Mouse (Mus musculus): Measurements from ENCODE around the gene Gm28308. TPM values are rescaled to one million over a fixed set of nuclear protein-coding genes. Genes with fewer than 3 reads are reported as not detected.

Gene Gm28308
- total and polyA plus RNA-seq, 3 experiments: 1.0 to 1.9 TPM; not detected in 1

GRCm38 (mm10) chr6:52232568-52232965 is 19.4 kb upstream of the Gm28308 start:
- DNase-seq: no peak

GRCm38 (mm10) chr6:52231885-52232567 is 18.9 kb upstream of the Gm28308 start:
- DNase-seq: no peak

- no peak for DNase-seq
Observed at GRCm38 (mm10) chr6:52230516-52231165, 17.5 kb upstream of the Gm28308 start, which contains the start of gene Hoxa9. TSS of gene Hoxa9 (minus strand) at chr6:52231089.

- DNase-seq: no peak
Observed at GRCm38 (mm10) chr6:52229558-52230416, 16.6 kb upstream of the Gm28308 start.

DNA sequence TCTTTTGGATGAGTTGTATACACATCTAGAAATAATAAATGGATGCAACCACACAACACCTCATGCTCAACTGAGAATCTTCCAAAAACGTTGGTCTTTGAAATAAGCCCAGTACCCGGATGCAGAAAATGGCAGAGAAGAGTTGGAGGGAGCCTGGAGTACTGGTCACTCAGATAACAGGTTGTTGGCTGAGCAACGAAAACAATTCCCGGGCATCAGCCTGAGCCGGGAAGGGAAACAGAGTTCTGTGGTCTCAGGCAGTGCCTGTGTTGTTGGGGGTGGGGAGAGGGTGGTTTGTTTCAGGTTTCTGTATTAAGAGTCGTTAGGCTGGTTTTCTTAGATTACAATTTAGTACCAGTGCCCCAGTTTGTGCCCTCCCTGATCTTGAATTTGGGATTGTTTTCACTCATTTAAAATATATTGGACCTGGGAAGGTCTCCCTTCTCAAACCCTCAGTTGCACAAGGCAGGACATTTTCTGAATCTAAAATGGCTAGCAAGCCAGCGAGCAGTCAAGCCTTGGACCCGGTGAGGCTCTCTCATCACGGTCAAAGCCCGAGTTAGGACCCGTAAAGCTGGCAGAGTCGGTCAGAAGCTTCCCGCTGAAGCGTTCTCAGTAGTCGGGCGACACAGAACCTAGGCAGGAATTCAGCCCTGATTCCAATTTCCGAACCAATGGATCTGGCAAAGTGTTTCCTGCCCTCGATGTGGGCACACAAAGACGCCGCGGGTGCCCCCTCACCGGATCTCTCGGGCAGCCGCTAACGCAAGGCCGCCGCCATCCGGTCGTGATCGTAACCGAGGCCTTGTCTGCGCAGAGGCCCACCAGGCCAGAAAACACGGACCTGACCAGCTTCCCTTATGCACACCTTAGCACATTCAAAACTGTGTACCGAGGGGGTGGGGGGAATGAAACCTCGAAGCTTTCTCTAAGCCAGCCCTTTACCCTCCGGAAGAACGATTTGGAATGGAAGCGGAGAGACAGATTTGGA is 15.6 kb upstream of the Gm28308 start:
- no peak for DNase-seq

GRCm38 (mm10) chr6:52227470-52228222 is 14.5 kb upstream of the Gm28308 start:
- no peak for DNase-seq

- DNase-seq: no peak
Observed at GRCm38 (mm10) chr6:52226569-52227257, 13.6 kb upstream of the Gm28308 start.

- DNase-seq: peak; percentile 62
Observed at GRCm38 (mm10) chr6:52225612-52226568, 12.8 kb upstream of the Gm28308 start.

DNA sequence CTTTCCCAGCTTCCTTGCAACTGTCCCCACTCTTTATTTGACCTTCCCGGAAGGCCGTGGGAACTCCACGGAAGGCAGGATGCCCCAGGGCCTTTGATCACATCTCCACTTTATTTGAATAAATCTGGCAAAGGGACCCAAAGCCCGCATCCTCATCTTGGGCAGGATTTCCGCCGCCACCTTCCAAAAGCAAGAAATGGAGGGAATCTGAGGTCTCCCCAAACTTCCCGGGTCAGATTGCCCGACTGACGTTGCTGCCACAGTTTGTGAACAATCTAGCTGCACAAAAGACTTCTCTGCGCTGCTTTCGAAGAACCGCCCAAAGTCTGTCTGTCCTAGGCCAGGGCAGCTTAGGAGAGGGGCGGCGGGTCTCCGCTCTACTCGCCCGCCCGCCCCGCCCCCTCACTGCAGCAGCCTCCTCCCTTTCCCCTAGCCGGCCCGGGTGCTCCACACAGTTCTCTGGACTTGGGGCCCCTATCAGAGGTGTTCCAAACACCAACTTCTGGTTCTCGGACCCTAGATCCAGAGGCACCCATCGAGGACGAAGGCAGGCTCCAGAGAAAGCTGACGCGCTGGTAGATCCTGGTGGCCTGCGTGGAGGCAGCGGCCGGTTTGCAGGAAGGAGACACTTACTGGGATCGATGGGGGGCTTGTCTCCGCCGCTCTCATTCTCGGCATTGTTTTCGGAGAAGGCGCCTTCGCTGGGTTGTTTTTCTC is 11.9 kb upstream of the Gm28308 start:
- no peak for DNase-seq

- DNase-seq: no peak
Observed at GRCm38 (mm10) chr6:52223939-52224760, 11.0 kb upstream of the Gm28308 start.

- no peak for DNase-seq
Observed at GRCm38 (mm10) chr6:52222729-52223128, 9.6 kb upstream of the Gm28308 start.

- no peak for DNase-seq
Observed at GRCm38 (mm10) chr6:52221993-52222685, 9.0 kb upstream of the Gm28308 start.

GRCm38 (mm10) chr6:52221337-52221992 is 8.3 kb upstream of the Gm28308 start, which contains the start of gene Hoxa7:
TSS of gene Hoxa7 (minus strand) at chr6:52221854.
- peak; percentile 91 for DNase-seq

GRCm38 (mm10) chr6:52220865-52221310 is 7.7 kb upstream of the Gm28308 start:
- DNase-seq: no peak

DNA sequence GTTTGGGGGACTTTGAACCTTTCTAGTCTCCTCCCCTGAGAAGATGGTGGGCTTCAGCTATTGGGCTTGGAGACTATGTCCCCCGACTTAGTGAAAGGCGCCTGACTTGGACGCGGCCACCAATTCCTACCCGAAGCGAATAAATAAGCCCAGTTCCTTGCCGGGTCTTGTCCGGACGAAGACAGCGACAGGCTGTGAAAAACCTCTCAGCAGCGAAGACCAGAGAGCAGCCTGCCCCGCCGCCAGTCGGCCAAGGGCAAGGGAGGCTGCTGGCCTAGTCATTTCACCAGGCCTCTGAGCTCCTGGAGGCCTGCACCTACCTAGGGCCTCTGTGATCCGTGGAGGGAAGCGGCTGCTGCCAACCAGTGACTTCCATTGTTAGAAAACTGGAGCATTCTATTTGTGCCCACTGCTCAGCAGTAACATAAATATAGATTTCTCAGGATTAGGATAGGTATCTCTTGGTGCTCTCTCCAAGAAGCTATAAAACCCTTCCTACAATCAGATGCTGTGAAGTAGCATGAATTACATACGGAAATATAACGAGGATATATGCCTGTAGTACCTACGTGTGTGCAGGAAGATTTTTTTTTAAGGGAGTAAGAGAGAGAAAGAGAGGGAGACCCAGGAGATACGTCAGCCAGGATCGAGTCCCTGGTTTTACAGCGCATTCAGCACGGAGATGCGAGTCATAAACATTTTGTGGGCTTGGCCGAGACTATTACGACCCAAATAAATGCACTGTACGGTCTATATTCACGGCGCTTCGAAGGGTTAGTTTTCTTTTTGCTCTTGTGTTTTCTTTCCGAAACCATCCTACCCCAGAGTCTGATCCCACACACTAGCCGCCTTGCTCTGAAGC is 7.1 kb upstream of the Gm28308 start:
- DNase-seq: no peak

All from adrenal gland, adult 2 months (tissue).